Mouse (Mus musculus) liver, adult 2 months (tissue): ENCODE data around the gene Fam149b.

Source experiments
- CTCF ChIP-seq: fragments of 200-500 bp; IDR thresholded peaks from 2 replicates; pipeline ENCODE4 v1.5.1; 2011; ENCODE audit warnings: low read depth, low read length, control low read depth
- POLR2A ChIP-seq: fragments of 200-500 bp; IDR thresholded peaks from 2 replicates; pipeline ENCODE4 v1.6.1; 2011; ENCODE audit warnings: low read length, control low read depth; ENCODE audit not compliant: insufficient read depth; ENCODE audit errors: extremely low read depth

DNA sequence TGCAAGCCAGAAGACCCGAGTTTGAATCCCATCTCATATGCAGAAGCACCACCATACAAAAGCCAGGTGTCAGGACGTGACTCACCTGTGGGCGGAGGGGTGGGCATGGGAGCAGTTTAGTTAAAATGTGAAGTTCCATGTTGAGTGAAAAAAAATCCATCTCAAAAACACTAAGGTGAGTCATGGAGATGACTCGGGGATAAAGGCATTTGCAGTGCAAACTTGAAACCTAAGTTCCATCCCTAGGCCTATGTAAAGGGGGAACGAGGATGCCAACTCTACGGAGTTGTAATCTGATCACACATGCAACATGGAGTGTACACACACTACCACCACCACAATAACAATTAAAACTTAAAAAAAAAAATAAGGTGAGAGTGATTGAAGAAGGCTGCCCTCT is 75.1 kb downstream of the Fam149b start:
- TF ChIP-seq CTCF (no peak), POLR2A (no peak)
